Mouse (Mus musculus): ENCODE data around the gene Mrpl58. TPM values are rescaled to one million over a fixed set of nuclear protein-coding genes. Genes with fewer than 3 reads are reported as not detected.

Mrpl58 gene
- polyA plus RNA-seq, 1 experiment from 2014 or later, result 71.7 TPM

DNA sequence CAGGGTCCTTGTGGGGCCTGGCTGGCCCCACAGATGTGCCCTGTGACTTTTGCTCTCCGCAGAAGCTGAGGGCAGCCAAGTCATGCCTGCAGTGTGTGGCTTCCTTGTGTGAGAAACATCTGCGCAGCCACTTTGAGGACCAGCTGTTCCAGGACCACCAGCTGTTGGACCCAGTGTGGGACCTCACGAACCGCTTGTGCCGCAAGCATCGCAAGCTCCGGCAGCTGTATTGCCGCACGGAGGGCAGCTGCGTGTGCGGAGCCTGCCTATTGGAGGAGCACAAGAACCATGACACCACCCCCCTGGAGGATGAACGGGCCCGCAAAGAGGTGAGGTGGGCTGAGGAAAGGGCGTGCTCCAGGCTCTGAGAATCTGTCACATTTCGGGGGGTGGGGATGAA lies 37.9 kb downstream of the Mrpl58 start:
- peaks cover 4% of the 10 kb centered on the region; the same call in 1 of the 2 replicates for H3K9me3 ChIP-seq (replicated peaks; ENCODE audit: control insufficient read depth, low read length)
- no peak overlapping the region for H3K9ac ChIP-seq (ENCODE audit: low read depth, low read length)
- no peak overlapping the region for H3K4me3 ChIP-seq (ENCODE audit: low read depth, low read length)
- WGBS (ENCODE audit: insufficient replicate concordance), result 47% methylated on average over 15 of the region's 15 CpGs
- no peak overlapping the region for H3K27ac ChIP-seq (ENCODE audit: low read length)
- peaks cover under 1% of the 10 kb centered on the region; the same call in 1 of the 2 replicates for H3K27me3 ChIP-seq (ENCODE audit: control insufficient read depth, insufficient read depth, low read depth, low read length)
- H3K4me1 ChIP-seq (ENCODE audit: control insufficient read depth, low read depth, low read length), result peaks cover 4% of the 10 kb centered on the region; the same call in 1 of the 2 replicates
- H3K4me2 ChIP-seq (ENCODE audit: low read depth, low read length), result no peak overlapping the region
- ATAC-seq (ENCODE audit: low read depth), result no peak
- H3K36me3 ChIP-seq (ENCODE audit: control insufficient read depth, insufficient read depth), result no peaks in the 10 kb centered on the region

DNA sequence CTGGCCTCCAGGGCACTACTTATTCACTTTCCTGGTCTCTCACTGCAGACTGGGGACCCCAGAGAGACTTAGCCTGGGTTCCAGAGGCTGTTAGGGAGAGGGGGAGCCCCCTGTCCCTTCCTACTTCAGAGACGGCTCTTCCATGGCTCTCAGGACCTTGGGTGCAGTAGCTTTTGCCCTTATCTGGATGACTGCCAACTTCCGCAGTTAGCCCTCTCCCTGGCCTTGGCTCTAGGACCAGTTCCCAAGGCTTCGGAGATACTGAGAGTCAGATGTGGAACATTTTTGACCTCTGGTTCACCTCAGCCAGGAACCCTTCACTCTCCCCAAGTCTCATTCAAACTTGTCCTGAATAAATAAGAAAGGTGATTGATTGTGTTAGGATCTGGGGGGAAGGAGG lies 43.4 kb downstream of the Mrpl58 start:
- ATAC-seq (ENCODE audit: low read depth), result no peak
- WGBS (ENCODE audit: insufficient replicate concordance), result 40% methylated on average over 3 of the region's 3 CpGs
- no peaks in the 10 kb centered on the region for H3K36me3 ChIP-seq (ENCODE audit: control insufficient read depth, insufficient read depth)
- H3K27me3 ChIP-seq (ENCODE audit: control insufficient read depth, insufficient read depth, low read depth, low read length), result no peaks in the 10 kb centered on the region
- no peaks in the 10 kb centered on the region; the same call in 1 of the 2 replicates for H3K4me1 ChIP-seq (ENCODE audit: control insufficient read depth, low read depth, low read length)
- H3K9me3 ChIP-seq (replicated peaks; ENCODE audit: control insufficient read depth, low read length), result no peaks in the 10 kb centered on the region
- no peak overlapping the region for H3K4me3 ChIP-seq (ENCODE audit: low read depth, low read length)
- H3K9ac ChIP-seq (ENCODE audit: low read depth, low read length), result no peak overlapping the region
- peak overlapping the region; percentile 58 for H3K27ac ChIP-seq (ENCODE audit: low read length)
- peak overlapping the region; percentile 30; the same call in 1 of the 2 replicates for H3K4me2 ChIP-seq (ENCODE audit: low read depth, low read length)

DNA sequence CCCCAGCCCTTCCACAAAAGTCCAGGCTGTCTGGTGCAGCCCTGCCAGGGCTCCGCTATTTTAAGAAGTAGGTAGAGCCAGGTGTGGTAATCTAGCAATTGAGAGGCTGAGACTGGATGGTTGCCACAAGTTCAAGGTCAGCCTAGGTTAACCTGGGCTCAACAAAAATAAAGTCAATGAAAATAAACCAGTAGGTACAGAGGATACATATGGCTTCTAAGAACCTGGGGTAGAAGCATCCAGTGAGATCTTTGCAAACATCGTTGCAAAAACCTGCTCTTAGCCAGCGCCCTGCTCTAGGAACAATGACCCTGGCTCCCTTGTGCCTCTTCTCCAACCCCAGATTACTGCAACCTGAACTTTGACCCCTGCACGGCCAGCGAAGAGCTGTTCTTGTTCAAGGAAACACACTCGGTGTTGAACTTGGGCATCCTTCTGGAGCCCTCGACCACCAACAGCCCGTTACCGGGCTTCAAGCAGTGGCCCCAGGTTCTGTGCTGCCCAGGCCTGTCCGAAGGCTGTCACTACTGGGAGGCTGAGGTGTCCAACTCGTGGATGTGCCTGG lies 43.9 kb downstream of the Mrpl58 start:
- Histone ChIP-seq H3K9ac (ENCODE audit: low read depth, low read length) (no peak overlapping the region), H3K4me1 (ENCODE audit: control insufficient read depth, low read depth, low read length) (no peaks in the 10 kb centered on the region; the same call in 1 of the 2 replicates), H3K9me3 (replicated peaks; ENCODE audit: control insufficient read depth, low read length) (no peaks in the 10 kb centered on the region)

DNA sequence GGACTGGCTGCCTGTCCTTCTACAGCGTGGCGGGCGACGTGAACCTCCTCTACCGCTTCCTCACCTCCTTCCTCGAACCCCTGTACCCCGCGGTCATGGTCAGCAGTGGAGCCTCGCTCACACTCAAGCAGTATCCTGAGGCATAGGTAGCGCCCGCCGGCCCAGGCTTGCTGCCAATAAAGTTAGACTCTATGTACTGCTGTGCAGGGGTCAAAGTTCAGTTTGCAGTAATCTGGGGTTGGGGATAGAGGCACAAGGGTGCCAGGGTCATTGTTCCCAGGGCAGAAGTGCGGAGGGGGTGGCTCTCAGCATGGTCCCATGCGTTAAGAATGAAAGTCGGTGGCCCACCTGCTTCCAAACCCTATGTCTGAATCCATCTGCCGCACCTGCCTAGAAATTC lies 44.5 kb downstream of the Mrpl58 start:
- peak overlapping the region; percentile 23; the same call in 1 of the 2 replicates for H3K4me3 ChIP-seq (ENCODE audit: low read depth, low read length)
- peak overlapping the region; percentile 58 for H3K27ac ChIP-seq (ENCODE audit: low read length)
- H3K27me3 ChIP-seq (ENCODE audit: control insufficient read depth, insufficient read depth, low read depth, low read length), result no peaks in the 10 kb centered on the region
- ATAC-seq (ENCODE audit: low read depth), result peak; percentile 72
- H3K9ac ChIP-seq (ENCODE audit: low read depth, low read length), result no peak overlapping the region
- WGBS (ENCODE audit: insufficient replicate concordance), result 70% methylated on average over 16 of the region's 16 CpGs
- no peaks in the 10 kb centered on the region for H3K36me3 ChIP-seq (ENCODE audit: control insufficient read depth, insufficient read depth)
- H3K4me1 ChIP-seq (ENCODE audit: control insufficient read depth, low read depth, low read length), result no peaks in the 10 kb centered on the region; the same call in 1 of the 2 replicates
- H3K4me2 ChIP-seq (ENCODE audit: low read depth, low read length), result peak overlapping the region; percentile 30; the same call in 1 of the 2 replicates
- H3K9me3 ChIP-seq (replicated peaks; ENCODE audit: control insufficient read depth, low read length), result no peaks in the 10 kb centered on the region

More for the DNA sequence above, 43.9 kb downstream of the Mrpl58 start:
- Histone ChIP-seq H3K36me3 (ENCODE audit: control insufficient read depth, insufficient read depth) (no peaks in the 10 kb centered on the region), H3K4me2 (ENCODE audit: low read depth, low read length) (peak overlapping the region; percentile 30), H3K27me3 (ENCODE audit: control insufficient read depth, insufficient read depth, low read depth, low read length) (no peaks in the 10 kb centered on the region), H3K27ac (ENCODE audit: low read length) (peak overlapping the region; percentile 58), H3K4me3 (ENCODE audit: low read depth, low read length) (peak overlapping the region; percentile 23; the same call in 1 of the 2 replicates)
- WGBS (ENCODE audit: insufficient replicate concordance), result 61% methylated on average over 11 of the region's 11 CpGs
- peak; percentile 23; the same call in 1 of the 2 replicates for ATAC-seq (ENCODE audit: low read depth)

DNA sequence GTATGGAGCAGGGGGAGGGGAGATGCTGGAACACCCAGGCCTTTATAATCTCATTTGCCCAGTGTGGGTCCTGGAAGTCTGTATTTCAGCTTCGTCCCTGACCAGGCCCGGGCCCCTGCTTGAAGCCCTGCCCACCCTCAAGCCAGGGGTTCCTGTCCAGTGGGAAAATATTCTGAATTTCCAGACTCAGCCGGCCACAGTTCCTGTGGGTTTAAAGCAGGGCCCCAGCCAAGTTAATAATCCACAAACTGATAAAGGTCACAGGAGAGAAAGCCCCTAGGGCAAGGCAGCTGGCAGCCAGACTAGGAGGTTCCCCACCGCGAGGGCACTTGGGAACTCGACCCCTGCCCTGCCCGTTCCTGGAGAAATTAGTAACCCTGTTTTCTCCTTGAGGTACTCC lies 45.4 kb downstream of the Mrpl58 start:
- H3K9ac ChIP-seq (ENCODE audit: low read depth, low read length), result no peak overlapping the region
- peaks cover 3% of the 10 kb centered on the region for H3K4me1 ChIP-seq (ENCODE audit: control insufficient read depth, low read depth, low read length)
- no peak overlapping the region for H3K4me3 ChIP-seq (ENCODE audit: low read depth, low read length)
- H3K27ac ChIP-seq (ENCODE audit: low read length), result peak overlapping the region; percentile 58
- no peaks in the 10 kb centered on the region for H3K27me3 ChIP-seq (ENCODE audit: control insufficient read depth, insufficient read depth, low read depth, low read length)
- WGBS (ENCODE audit: insufficient replicate concordance), result 56% methylated on average over 7 of the region's 7 CpGs
- H3K9me3 ChIP-seq (replicated peaks; ENCODE audit: control insufficient read depth, low read length), result no peaks in the 10 kb centered on the region
- peak; percentile 28; the same call in 1 of the 2 replicates for ATAC-seq (ENCODE audit: low read depth)
- H3K36me3 ChIP-seq (ENCODE audit: control insufficient read depth, insufficient read depth), result no peaks in the 10 kb centered on the region
- no peak overlapping the region for H3K4me2 ChIP-seq (ENCODE audit: low read depth, low read length)

DNA sequence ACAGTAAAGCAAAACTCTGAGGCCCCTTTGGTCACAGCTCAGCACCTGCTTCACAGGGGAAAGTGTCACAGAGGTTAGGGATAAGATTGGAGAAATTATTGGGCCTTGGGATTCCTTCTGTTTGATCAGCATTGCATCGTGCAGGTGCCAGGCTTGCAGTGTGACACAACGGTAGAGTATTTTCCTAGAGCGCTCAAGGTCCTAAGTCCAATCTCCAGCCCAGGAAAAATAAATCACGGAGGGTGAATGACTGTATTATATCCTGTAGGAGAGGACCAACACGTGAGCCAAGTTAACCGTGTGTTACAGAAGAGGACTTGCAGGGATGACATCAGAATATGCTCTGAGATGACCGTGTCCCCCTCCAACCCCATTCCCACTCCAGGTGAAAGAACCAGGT lies 46.6 kb downstream of the Mrpl58 start:
- ATAC-seq (ENCODE audit: low read depth), result peak; percentile 56
- H3K4me2 ChIP-seq (ENCODE audit: low read depth, low read length), result no peak overlapping the region
- peak overlapping the region; percentile 60; the same call in 1 of the 2 replicates for H3K27ac ChIP-seq (ENCODE audit: low read length)
- H3K4me3 ChIP-seq (ENCODE audit: low read depth, low read length), result no peak overlapping the region
- H3K27me3 ChIP-seq (ENCODE audit: control insufficient read depth, insufficient read depth, low read depth, low read length), result no peaks in the 10 kb centered on the region
- 58% methylated on average over 7 of the region's 7 CpGs for WGBS (ENCODE audit: insufficient replicate concordance)
- no peaks in the 10 kb centered on the region; the same call in 1 of the 2 replicates for H3K9me3 ChIP-seq (replicated peaks; ENCODE audit: control insufficient read depth, low read length)
- peaks cover 3% of the 10 kb centered on the region for H3K4me1 ChIP-seq (ENCODE audit: control insufficient read depth, low read depth, low read length)
- no peaks in the 10 kb centered on the region for H3K36me3 ChIP-seq (ENCODE audit: control insufficient read depth, insufficient read depth)
- no peak overlapping the region for H3K9ac ChIP-seq (ENCODE audit: low read depth, low read length)

DNA sequence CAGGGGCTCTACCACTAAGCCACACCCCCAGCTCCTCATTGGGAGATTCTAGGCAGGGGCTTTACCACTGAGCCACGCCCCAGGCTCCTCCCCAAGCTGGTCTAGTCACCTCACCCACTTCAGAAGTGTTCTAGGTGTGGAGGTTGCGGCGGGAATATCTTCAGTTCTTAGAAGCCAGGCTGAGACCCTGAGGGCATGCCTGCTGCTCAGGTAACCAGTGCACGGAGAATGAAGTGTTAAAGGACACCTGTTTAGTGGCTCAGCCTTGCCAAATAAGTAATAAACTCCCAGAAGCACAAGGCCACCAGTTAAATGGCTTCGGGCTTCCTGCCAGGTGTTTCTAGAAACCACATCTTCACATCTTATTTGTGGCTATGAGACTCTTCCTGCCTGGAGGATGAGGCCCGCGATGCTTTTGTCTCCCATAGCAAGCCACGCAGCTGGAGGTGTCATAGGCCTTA lies 48.3 kb downstream of the Mrpl58 start:
- no peak overlapping the region for H3K27ac ChIP-seq (ENCODE audit: low read length)

DNA sequence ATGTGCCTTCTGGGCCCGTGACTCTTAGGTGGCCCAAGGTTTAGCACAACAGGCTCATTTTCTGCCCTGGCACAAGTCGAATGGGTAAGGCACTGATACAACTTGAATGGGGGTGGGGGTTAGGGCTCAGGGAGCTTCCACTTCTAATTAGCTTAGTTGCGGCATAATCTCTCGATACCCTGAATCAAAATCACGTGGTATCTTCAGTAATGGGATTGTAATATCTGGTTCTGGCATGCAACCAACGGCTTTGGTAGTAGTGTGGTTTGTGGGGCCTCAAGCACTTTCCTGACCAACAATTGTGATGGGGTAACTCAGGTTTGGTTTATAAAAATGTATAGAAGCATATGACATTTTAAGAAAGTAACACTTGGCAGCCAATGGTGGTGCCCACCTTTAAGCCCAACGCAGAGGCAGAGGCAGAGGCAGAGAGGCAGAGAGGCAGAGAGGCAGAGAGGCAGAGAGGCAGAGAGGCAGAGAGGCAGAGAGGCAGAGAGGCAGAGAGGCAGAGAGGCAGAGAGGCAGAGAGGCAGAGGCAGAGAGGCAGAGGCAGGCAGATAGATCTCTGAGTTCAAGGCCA lies 48.8 kb downstream of the Mrpl58 start:
- Histone ChIP-seq H3K36me3 (ENCODE audit: control insufficient read depth, insufficient read depth) (no peaks in the 10 kb centered on the region), H3K27me3 (ENCODE audit: control insufficient read depth, insufficient read depth, low read depth, low read length) (no peaks in the 10 kb centered on the region), H3K4me2 (ENCODE audit: low read depth, low read length) (no peak overlapping the region), H3K4me1 (ENCODE audit: control insufficient read depth, low read depth, low read length) (peaks cover 3% of the 10 kb centered on the region), H3K9ac (ENCODE audit: low read depth, low read length) (no peak overlapping the region), H3K9me3 (replicated peaks; ENCODE audit: control insufficient read depth, low read length) (no peaks in the 10 kb centered on the region; the same call in 1 of the 2 replicates), H3K4me3 (ENCODE audit: low read depth, low read length) (no peak overlapping the region), H3K27ac (ENCODE audit: low read length) (no peak overlapping the region)
- WGBS (ENCODE audit: insufficient replicate concordance), result 59% methylated on average over 7 of the region's 7 CpGs
- ATAC-seq (ENCODE audit: low read depth), result no peak

More for the DNA sequence above, 48.3 kb downstream of the Mrpl58 start:
- Histone ChIP-seq H3K9ac (ENCODE audit: low read depth, low read length) (no peak overlapping the region), H3K9me3 (replicated peaks; ENCODE audit: control insufficient read depth, low read length) (no peaks in the 10 kb centered on the region; the same call in 1 of the 2 replicates), H3K4me1 (ENCODE audit: control insufficient read depth, low read depth, low read length) (peaks cover 3% of the 10 kb centered on the region), H3K4me2 (ENCODE audit: low read depth, low read length) (no peak overlapping the region), H3K4me3 (ENCODE audit: low read depth, low read length) (no peak overlapping the region), H3K36me3 (ENCODE audit: control insufficient read depth, insufficient read depth) (no peaks in the 10 kb centered on the region), H3K27me3 (ENCODE audit: control insufficient read depth, insufficient read depth, low read depth, low read length) (no peaks in the 10 kb centered on the region)
- WGBS (ENCODE audit: insufficient replicate concordance), result 60% methylated on average over 8 of the region's 8 CpGs
- ATAC-seq (ENCODE audit: low read depth), result no peak

DNA sequence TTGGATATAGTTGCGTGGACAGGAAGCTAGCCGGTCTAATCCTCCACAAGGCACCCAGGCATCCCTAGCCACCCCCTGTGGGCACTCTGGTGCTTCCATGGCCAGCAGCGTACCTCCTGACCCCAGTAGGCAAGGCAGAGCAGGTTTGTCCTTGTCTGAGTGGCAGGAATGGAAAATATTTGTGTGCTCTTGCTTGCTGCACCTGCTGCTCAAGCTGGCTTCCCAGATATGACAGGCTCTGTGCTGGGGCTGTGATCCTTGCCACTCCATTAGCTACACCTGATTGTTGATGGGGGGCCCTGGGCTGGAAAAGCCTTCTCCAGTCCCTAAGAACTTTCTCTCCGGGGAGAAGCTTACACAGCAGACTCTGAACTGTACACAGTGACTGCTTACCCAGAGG lies 49.8 kb downstream of the Mrpl58 start:
- Histone ChIP-seq H3K36me3 (ENCODE audit: control insufficient read depth, insufficient read depth) (no peaks in the 10 kb centered on the region), H3K4me2 (ENCODE audit: low read depth, low read length) (no peak overlapping the region), H3K9me3 (replicated peaks; ENCODE audit: control insufficient read depth, low read length) (no peaks in the 10 kb centered on the region; the same call in 1 of the 2 replicates), H3K27ac (ENCODE audit: low read length) (no peak overlapping the region), H3K9ac (ENCODE audit: low read depth, low read length) (no peak overlapping the region), H3K4me1 (ENCODE audit: control insufficient read depth, low read depth, low read length) (peaks cover 3% of the 10 kb centered on the region), H3K27me3 (ENCODE audit: control insufficient read depth, insufficient read depth, low read depth, low read length) (no peaks in the 10 kb centered on the region), H3K4me3 (ENCODE audit: low read depth, low read length) (no peak overlapping the region)
- 59% methylated on average over 4 of the region's 4 CpGs for WGBS (ENCODE audit: insufficient replicate concordance)
- no peak for ATAC-seq (ENCODE audit: low read depth)

Measured in liver, embryonic 16.5 days (tissue).